Mouse (Mus musculus): ENCODE data around the gene Wnt4. TPM values are rescaled to one million over a fixed set of nuclear protein-coding genes. Genes with fewer than 3 reads are reported as not detected.

Gene Wnt4
- polyA plus RNA-seq, 1 experiment from 2014 or later, result 3.9 TPM

- 53% methylated on average over 5 of the region's 5 CpGs for WGBS
- Histone ChIP-seq H3K4me1 (no peaks in the 10 kb centered on the region), H3K27me3 (no peaks in the 10 kb centered on the region), H3K9ac (no peak overlapping the region), H3K36me3 (no peaks in the 10 kb centered on the region; the same call in 1 of the 2 replicates), H3K9me3 (no peaks in the 10 kb centered on the region), H3K27ac (0 out of 2 replicates have a peak overlapping the region, but pooled peaks have one; percentile 37), H3K4me3 (no peak overlapping the region), H3K4me2 (replicated peaks) (no peak overlapping the region)
- no peak for ATAC-seq (ENCODE audit: insufficient number of reproducible peaks, insufficient read depth, low FRiP score, low TSS enrichment)
Measured at GRCm38 (mm10) chr4:137294474-137294873, 17.2 kb downstream of the Wnt4 start.

DNA sequence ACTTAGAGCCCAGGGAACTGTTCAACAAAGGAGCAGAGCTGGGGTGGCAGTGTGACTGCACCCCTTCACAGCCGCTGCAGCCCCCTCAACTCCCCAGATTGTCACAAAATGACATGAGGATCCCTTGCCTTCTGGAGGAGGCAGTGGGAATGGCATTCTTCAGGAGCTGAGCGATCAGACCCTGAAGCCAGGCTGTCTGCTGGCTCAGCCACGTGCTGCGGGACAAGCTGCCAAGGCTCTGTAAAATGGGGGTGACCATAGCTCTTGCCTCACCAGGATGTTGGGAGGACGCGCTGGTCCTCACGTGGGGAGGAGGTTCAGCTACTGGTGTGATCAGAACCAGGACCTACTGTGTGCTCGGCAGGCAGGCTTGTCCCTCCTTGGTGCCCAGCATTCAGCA is 17.7 kb downstream of the Wnt4 start:
- ATAC-seq (ENCODE audit: insufficient number of reproducible peaks, insufficient read depth, low FRiP score, low TSS enrichment), result no peak
- H3K4me3 ChIP-seq, result no peak overlapping the region
- no peaks in the 10 kb centered on the region for H3K27me3 ChIP-seq
- no peak overlapping the region for H3K9ac ChIP-seq
- H3K9me3 ChIP-seq, result no peaks in the 10 kb centered on the region
- no peak overlapping the region for H3K27ac ChIP-seq
- no peak overlapping the region for H3K4me2 ChIP-seq (replicated peaks)
- WGBS, result 80% methylated on average over 8 of the region's 8 CpGs
- no peaks in the 10 kb centered on the region; the same call in 1 of the 2 replicates for H3K36me3 ChIP-seq
- no peaks in the 10 kb centered on the region for H3K4me1 ChIP-seq

GRCm38 (mm10) chr4:137297611-137298010 is 20.3 kb downstream of the Wnt4 start:
- H3K4me3 ChIP-seq, result no peak overlapping the region
- H3K9me3 ChIP-seq, result no peaks in the 10 kb centered on the region
- no peak for ATAC-seq (ENCODE audit: insufficient number of reproducible peaks, insufficient read depth, low FRiP score, low TSS enrichment)
- H3K4me2 ChIP-seq (replicated peaks), result no peak overlapping the region
- H3K9ac ChIP-seq, result no peak overlapping the region
- H3K27me3 ChIP-seq, result no peaks in the 10 kb centered on the region
- H3K36me3 ChIP-seq, result no peaks in the 10 kb centered on the region; the same call in 1 of the 2 replicates
- 90% methylated on average over 4 of the region's 4 CpGs for WGBS
- no peak overlapping the region for H3K27ac ChIP-seq
- H3K4me1 ChIP-seq, result peaks cover 6% of the 10 kb centered on the region; the same call in 1 of the 2 replicates

- H3K27ac ChIP-seq, result no peak overlapping the region
- ATAC-seq (ENCODE audit: insufficient number of reproducible peaks, insufficient read depth, low FRiP score, low TSS enrichment), result no peak
- no peak overlapping the region for H3K9ac ChIP-seq
- no peaks in the 10 kb centered on the region for H3K27me3 ChIP-seq
- H3K4me3 ChIP-seq, result no peak overlapping the region
- H3K4me1 ChIP-seq, result peaks cover 6% of the 10 kb centered on the region; the same call in 1 of the 2 replicates
- no peaks in the 10 kb centered on the region for H3K9me3 ChIP-seq
- H3K36me3 ChIP-seq, result no peaks in the 10 kb centered on the region; the same call in 1 of the 2 replicates
- no peak overlapping the region for H3K4me2 ChIP-seq (replicated peaks)
- 87% methylated on average over 8 of the region's 8 CpGs for WGBS
Measured at GRCm38 (mm10) chr4:137298406-137298805, 21.1 kb downstream of the Wnt4 start.

DNA sequence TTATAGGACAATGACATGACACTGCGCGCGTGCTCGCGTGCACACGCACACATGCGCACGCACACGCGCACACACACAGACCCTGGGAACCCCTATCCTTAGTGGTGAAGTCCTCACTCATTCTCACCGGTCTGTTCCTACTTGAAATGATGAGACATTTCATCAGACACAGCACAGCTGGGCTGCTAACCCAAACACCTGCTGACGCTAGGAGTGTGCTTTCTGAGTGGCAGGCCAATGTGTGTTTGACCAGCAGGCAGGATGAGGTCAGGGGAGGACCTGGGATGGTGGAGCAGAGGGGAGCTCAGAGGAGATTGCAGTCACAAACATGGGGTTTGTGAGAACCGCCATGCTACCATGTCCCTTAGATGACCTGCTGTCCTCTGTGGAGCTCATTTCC is 22.9 kb downstream of the Wnt4 start:
- H3K4me3 ChIP-seq, result no peak overlapping the region
- H3K27me3 ChIP-seq, result no peaks in the 10 kb centered on the region
- H3K27ac ChIP-seq, result no peak overlapping the region
- no peaks in the 10 kb centered on the region; the same call in 1 of the 2 replicates for H3K36me3 ChIP-seq
- H3K9me3 ChIP-seq, result no peaks in the 10 kb centered on the region
- H3K4me2 ChIP-seq (replicated peaks), result no peak overlapping the region
- no peak overlapping the region for H3K9ac ChIP-seq
- ATAC-seq (ENCODE audit: insufficient number of reproducible peaks, insufficient read depth, low FRiP score, low TSS enrichment), result no peak
- H3K4me1 ChIP-seq, result peaks cover 6% of the 10 kb centered on the region; the same call in 1 of the 2 replicates
- WGBS, result 94% methylated on average over 13 of the region's 13 CpGs

DNA sequence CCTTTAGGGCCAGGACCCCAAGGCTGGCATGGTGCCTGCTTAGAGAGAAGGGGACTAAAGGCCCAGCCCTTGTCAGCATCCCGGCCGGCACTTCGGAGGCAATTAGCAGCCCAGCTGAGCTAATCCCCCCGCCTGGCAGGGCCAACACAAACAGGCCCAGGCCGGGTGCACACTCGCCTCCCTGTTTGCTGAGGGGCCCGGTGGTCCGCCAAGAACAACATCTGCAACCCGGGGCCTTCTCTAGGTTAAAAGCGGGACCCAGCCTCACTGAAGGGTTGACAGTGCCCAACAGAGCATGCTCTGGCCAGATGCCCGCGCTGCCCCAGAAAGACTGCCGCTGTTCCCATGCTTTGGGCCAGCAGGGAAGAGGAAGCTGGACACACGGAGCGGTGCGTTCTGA is 24.3 kb downstream of the Wnt4 start:
- no peak overlapping the region for H3K4me2 ChIP-seq (replicated peaks)
- no peaks in the 10 kb centered on the region for H3K9me3 ChIP-seq
- no peak for ATAC-seq (ENCODE audit: insufficient number of reproducible peaks, insufficient read depth, low FRiP score, low TSS enrichment)
- WGBS, result 64% methylated on average over 16 of the region's 16 CpGs
- H3K9ac ChIP-seq, result no peak overlapping the region
- peaks cover 6% of the 10 kb centered on the region; the same call in 1 of the 2 replicates for H3K4me1 ChIP-seq
- no peaks in the 10 kb centered on the region for H3K27me3 ChIP-seq
- H3K4me3 ChIP-seq, result no peak overlapping the region
- no peaks in the 10 kb centered on the region; the same call in 1 of the 2 replicates for H3K36me3 ChIP-seq
- no peak overlapping the region for H3K27ac ChIP-seq

GRCm38 (mm10) chr4:137304106-137304505 is 26.8 kb downstream of the Wnt4 start:
- H3K9ac ChIP-seq, result no peak overlapping the region
- no peaks in the 10 kb centered on the region for H3K36me3 ChIP-seq
- WGBS, result 92% methylated on average over 7 of the region's 7 CpGs
- peaks cover 14% of the 10 kb centered on the region for H3K4me1 ChIP-seq
- no peak overlapping the region for H3K27ac ChIP-seq
- no peaks in the 10 kb centered on the region for H3K27me3 ChIP-seq
- no peak overlapping the region for H3K4me3 ChIP-seq
- no peak for ATAC-seq (ENCODE audit: insufficient number of reproducible peaks, insufficient read depth, low FRiP score, low TSS enrichment)
- H3K9me3 ChIP-seq, result no peaks in the 10 kb centered on the region
- no peak overlapping the region for H3K4me2 ChIP-seq (replicated peaks)

DNA sequence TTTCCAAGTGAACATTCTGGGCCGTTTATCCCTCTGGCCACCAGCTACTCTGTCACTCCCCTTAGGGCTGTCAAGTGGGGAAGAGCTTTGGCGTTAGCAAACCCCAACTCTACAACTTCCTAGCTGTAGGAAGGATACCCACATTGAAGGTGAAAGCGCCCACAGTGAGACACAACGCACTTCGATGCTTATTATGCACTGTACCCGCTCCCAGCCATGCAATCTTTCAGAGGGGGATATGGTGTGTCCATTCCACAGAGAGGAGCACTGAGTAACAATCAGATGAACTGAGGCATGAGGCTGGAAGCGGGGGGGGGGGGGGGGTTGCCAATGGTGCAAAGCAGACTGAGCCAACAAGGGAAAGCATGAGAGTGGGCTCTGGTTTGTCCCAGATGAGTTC is 27.8 kb downstream of the Wnt4 start:
- Histone ChIP-seq H3K4me3 (no peak overlapping the region), H3K4me1 (peaks cover 14% of the 10 kb centered on the region), H3K9me3 (no peaks in the 10 kb centered on the region), H3K27me3 (no peaks in the 10 kb centered on the region), H3K4me2 (replicated peaks) (no peak overlapping the region), H3K27ac (no peak overlapping the region), H3K36me3 (no peaks in the 10 kb centered on the region), H3K9ac (no peak overlapping the region)
- WGBS, result 88% methylated on average over 7 of the region's 7 CpGs
- ATAC-seq (ENCODE audit: insufficient number of reproducible peaks, insufficient read depth, low FRiP score, low TSS enrichment), result no peak

DNA sequence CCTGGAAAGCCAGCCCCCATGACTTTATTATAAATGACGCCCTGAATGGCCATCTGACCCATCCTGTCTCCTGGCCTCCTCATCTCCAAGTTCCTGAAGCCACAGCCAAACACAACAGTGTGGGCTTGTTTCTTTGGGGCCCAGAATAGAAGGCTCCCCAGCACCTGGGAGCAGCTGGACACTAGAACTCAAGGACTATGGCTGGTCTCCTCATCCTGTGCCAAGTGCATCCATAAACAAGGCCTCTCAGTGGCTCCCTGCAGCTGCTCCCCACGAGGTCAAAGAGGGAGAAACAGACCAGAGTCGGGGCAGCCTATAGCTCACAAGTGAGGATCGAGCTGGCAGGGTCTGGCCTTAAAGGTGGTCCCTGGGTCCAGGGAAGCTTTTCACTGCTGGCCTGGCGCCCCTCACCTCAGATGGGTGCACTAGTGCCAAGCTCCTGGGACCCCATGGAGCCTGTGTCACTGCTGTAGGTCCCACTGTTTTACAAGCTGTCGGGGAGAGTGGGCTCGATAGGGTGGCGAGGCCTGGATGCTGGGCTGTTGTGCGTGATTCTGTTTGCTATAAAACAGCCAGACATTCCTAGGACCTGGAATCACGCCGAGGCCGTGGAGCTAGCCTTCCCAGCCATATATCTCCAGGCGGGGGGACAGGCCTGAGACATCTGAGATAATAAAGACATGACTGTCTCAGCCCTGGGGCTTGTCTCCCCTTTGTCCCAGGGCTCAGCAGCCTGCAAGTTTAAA is 28.7 kb downstream of the Wnt4 start:
- no peak for ATAC-seq (ENCODE audit: insufficient number of reproducible peaks, insufficient read depth, low FRiP score, low TSS enrichment)
- Histone ChIP-seq H3K27me3 (no peaks in the 10 kb centered on the region), H3K36me3 (no peaks in the 10 kb centered on the region), H3K4me3 (no peak overlapping the region), H3K27ac (no peak overlapping the region), H3K4me1 (peaks cover 14% of the 10 kb centered on the region), H3K9ac (no peak overlapping the region; the same call in 1 of the 2 replicates), H3K9me3 (no peaks in the 10 kb centered on the region), H3K4me2 (replicated peaks) (no peak overlapping the region)
- WGBS, result 79% methylated on average over 13 of the region's 13 CpGs

GRCm38 (mm10) chr4:137306577-137306888 is 29.2 kb downstream of the Wnt4 start:
- ATAC-seq (ENCODE audit: insufficient number of reproducible peaks, insufficient read depth, low FRiP score, low TSS enrichment), result no peak
- Histone ChIP-seq H3K27me3 (no peaks in the 10 kb centered on the region), H3K9me3 (no peaks in the 10 kb centered on the region), H3K4me2 (replicated peaks) (no peak overlapping the region), H3K4me1 (peaks cover 12% of the 10 kb centered on the region), H3K36me3 (no peaks in the 10 kb centered on the region), H3K9ac (no peak overlapping the region), H3K4me3 (no peak overlapping the region), H3K27ac (no peak overlapping the region)
- 72% methylated on average over 8 of the region's 8 CpGs for WGBS

- ATAC-seq (ENCODE audit: insufficient number of reproducible peaks, insufficient read depth, low FRiP score, low TSS enrichment), result no peak
- Histone ChIP-seq H3K4me3 (no peak overlapping the region), H3K9me3 (no peaks in the 10 kb centered on the region), H3K9ac (no peak overlapping the region), H3K27me3 (no peaks in the 10 kb centered on the region), H3K36me3 (no peaks in the 10 kb centered on the region), H3K4me1 (peaks cover 8% of the 10 kb centered on the region; the same call in 1 of the 2 replicates), H3K4me2 (replicated peaks) (no peak overlapping the region), H3K27ac (no peak overlapping the region)
- 80% methylated on average over 19 of the region's 19 CpGs for WGBS
Measured at GRCm38 (mm10) chr4:137306991-137307706, 29.9 kb downstream of the Wnt4 start.

- Histone ChIP-seq H3K27me3 (no peaks in the 10 kb centered on the region), H3K36me3 (no peaks in the 10 kb centered on the region), H3K9me3 (no peaks in the 10 kb centered on the region), H3K4me3 (no peak overlapping the region), H3K9ac (no peak overlapping the region), H3K4me1 (peaks cover 8% of the 10 kb centered on the region; the same call in 1 of the 2 replicates), H3K4me2 (replicated peaks) (no peak overlapping the region), H3K27ac (no peak overlapping the region)
- ATAC-seq (ENCODE audit: insufficient number of reproducible peaks, insufficient read depth, low FRiP score, low TSS enrichment), result no peak
- 50% methylated on average over 5 of the region's 5 CpGs for WGBS
Measured at GRCm38 (mm10) chr4:137308377-137308776, 31.1 kb downstream of the Wnt4 start.
